Mouse (Mus musculus): ENCODE results near the gene E4f1. TPM values are rescaled to one million over a fixed set of nuclear protein-coding genes. Genes with fewer than 3 reads are reported as not detected.
"Not testable (repeated sequence)": the region's sequence is repeated elsewhere in the genome, so short reads cannot be mapped to it uniquely, and the experiment has no call there.

E4f1 gene
- polyA plus RNA-seq, 1 experiment = 89.5 TPM

DNA sequence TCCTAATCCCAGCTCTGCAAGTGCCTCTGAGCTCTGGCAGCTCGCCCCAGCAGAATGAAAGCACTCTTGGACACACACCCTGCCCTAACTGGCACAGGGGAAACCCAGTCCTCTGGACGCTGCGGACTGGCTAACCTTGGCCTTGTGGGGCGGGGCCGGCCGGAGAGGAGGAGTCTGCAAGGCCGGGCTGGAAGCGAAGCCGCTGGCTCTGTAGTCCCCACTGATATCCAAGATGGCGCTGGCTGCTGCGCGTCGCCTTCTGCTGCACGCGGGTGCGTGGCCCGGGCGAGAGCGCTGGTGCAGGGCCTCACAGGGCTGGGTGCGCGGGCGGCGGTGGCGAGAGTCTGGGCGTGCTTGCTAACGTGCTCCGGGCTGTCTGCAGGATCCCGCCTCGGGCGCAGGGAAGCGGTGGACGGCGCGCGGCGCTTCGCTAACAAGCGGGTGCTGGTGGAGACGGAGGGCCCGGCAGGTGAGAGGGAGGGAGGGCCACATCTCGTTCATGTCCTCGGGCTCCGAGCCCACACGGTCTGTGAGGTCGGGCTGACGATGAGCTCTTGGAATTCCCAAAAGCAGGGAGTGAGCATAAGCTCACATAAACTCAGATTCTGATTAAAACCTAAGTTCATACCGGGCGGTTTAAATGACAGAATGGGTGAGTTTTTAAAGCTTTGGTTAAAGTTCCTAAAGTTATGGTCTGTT, 43.5 kb downstream of the E4f1 start, which contains the start of gene Eci1:
Gene Eci1 (plus strand): TSS at position 171 of the 699 bp plus-strand sequence.
- DNase-seq (ENCODE audit: low read depth) = peak; percentile 97
- TF ChIP-seq CTCF (IDR thresholded peaks at IDR 0.05; ENCODE audit: borderline replicate concordance, extremely low read depth, insufficient read depth, insufficient read length) = no peak
- peak; percentile 73 for TF ChIP-seq POLR2A (IDR thresholded peaks at IDR 0.05; ENCODE audit: borderline replicate concordance, extremely low read depth, insufficient read depth, insufficient read length, poor library complexity, severe bottlenecking)

- DNase-seq (ENCODE audit: low read depth) = no peak
- no peak for TF ChIP-seq CTCF (IDR thresholded peaks at IDR 0.05; ENCODE audit: borderline replicate concordance, extremely low read depth, insufficient read depth, insufficient read length)
- TF ChIP-seq POLR2A (IDR thresholded peaks at IDR 0.05; ENCODE audit: borderline replicate concordance, extremely low read depth, insufficient read depth, insufficient read length, poor library complexity, severe bottlenecking) = no peak
Measured at GRCm38 (mm10) chr17:24425905-24426304, 44.2 kb downstream of the E4f1 start.

GRCm38 (mm10) chr17:24425326-24425725, 44.8 kb downstream of the E4f1 start:
- DNase-seq (ENCODE audit: low read depth) = not testable (repeated sequence)

- no peak for DNase-seq (ENCODE audit: low read depth)
- TF ChIP-seq POLR2A (IDR thresholded peaks at IDR 0.05; ENCODE audit: borderline replicate concordance, extremely low read depth, insufficient read depth, insufficient read length, poor library complexity, severe bottlenecking) (no peak), CTCF (IDR thresholded peaks at IDR 0.05; ENCODE audit: borderline replicate concordance, extremely low read depth, insufficient read depth, insufficient read length) (no peak)
Measured at GRCm38 (mm10) chr17:24424489-24424888, 45.6 kb downstream of the E4f1 start.

DNA sequence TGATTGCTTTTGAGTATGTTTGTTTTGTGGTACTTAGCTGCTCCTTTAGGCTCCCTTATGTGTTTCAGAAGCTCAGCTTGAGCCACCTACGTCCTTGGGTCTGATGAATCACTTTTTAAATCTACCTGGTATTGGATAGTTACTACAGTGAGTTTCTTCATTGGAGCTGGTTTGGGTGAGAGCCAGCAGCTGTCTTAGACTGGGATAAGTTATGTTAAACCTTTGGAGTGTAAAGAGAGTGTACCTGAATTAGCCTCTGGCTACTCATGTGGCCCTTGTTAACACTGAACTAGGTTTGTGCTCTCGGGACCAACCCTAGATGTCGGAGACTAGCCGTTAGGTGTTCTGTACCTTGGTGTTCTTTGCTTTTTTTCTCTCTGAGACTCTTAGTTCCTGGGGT, 47.0 kb downstream of the E4f1 start:
- no peak for DNase-seq (ENCODE audit: low read depth)
- no peak for TF ChIP-seq CTCF (IDR thresholded peaks at IDR 0.05; ENCODE audit: borderline replicate concordance, extremely low read depth, insufficient read depth, insufficient read length)
- no peak for TF ChIP-seq POLR2A (IDR thresholded peaks at IDR 0.05; ENCODE audit: borderline replicate concordance, extremely low read depth, insufficient read depth, insufficient read length, poor library complexity, severe bottlenecking)

- no peak for TF ChIP-seq POLR2A (IDR thresholded peaks at IDR 0.05; ENCODE audit: borderline replicate concordance, extremely low read depth, insufficient read depth, insufficient read length, poor library complexity, severe bottlenecking)
- no peak for TF ChIP-seq CTCF (IDR thresholded peaks at IDR 0.05; ENCODE audit: borderline replicate concordance, extremely low read depth, insufficient read depth, insufficient read length)
- DNase-seq (ENCODE audit: low read depth) = no peak
Measured at GRCm38 (mm10) chr17:24416051-24416652, 54.0 kb downstream of the E4f1 start.

GRCm38 (mm10) chr17:24415011-24415410, 55.1 kb downstream of the E4f1 start:
- TF ChIP-seq CTCF (IDR thresholded peaks at IDR 0.05; ENCODE audit: borderline replicate concordance, extremely low read depth, insufficient read depth, insufficient read length) = no peak
- DNase-seq (ENCODE audit: low read depth) = no peak

GRCm38 (mm10) chr17:24414230-24414976, 55.7 kb downstream of the E4f1 start, which contains the start of gene Rnps1:
Gene Rnps1, plus strand, starts transcription at chr17:24414565.
- peak; percentile 100 for DNase-seq (ENCODE audit: low read depth)
- TF ChIP-seq CTCF (IDR thresholded peaks at IDR 0.05; ENCODE audit: borderline replicate concordance, extremely low read depth, insufficient read depth, insufficient read length) (no peak), POLR2A (IDR thresholded peaks at IDR 0.05; ENCODE audit: borderline replicate concordance, extremely low read depth, insufficient read depth, insufficient read length, poor library complexity, severe bottlenecking) (peak; percentile 74; the same call in 1 of the 2 replicates)

DNA sequence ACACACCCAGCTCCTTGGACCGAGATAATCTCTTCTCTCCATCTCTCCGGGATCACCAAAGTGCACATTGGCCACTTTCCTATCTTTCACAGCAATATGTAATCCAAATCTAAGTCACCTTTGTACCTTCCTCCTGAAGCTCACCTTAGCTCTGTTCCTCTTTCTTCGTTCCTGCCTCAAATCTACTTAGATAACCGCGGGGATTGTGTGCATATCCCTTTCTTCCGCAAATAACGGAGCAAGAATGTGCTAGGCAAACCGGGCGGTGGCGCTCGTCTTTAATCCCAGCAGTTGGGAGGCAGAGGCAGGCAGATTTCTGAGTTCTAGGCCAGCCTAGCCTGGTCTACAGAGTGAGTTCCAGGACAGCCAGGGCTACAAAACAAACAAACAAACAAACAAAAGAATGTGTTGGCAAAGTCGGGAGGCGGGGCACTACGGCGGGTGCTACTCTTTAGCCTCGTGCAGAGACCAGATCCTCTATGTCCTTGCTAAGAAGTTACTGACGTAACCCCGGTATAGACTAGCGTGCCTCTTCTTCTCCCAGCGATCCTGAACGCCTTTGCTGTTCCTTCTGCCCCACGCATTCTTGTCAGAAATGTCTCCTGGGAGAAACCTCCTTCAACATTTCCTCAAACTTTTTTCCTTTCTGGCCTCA, 56.4 kb downstream of the E4f1 start:
- peak; percentile 16 for DNase-seq (ENCODE audit: low read depth)
- TF ChIP-seq CTCF (IDR thresholded peaks at IDR 0.05; ENCODE audit: borderline replicate concordance, extremely low read depth, insufficient read depth, insufficient read length) (no peak), POLR2A (IDR thresholded peaks at IDR 0.05; ENCODE audit: borderline replicate concordance, extremely low read depth, insufficient read depth, insufficient read length, poor library complexity, severe bottlenecking) (no peak)

- no peak for DNase-seq (ENCODE audit: low read depth)
- TF ChIP-seq CTCF (IDR thresholded peaks at IDR 0.05; ENCODE audit: borderline replicate concordance, extremely low read depth, insufficient read depth, insufficient read length) = no peak
- no peak for TF ChIP-seq POLR2A (IDR thresholded peaks at IDR 0.05; ENCODE audit: borderline replicate concordance, extremely low read depth, insufficient read depth, insufficient read length, poor library complexity, severe bottlenecking)
Measured at GRCm38 (mm10) chr17:24407116-24407803, 62.9 kb downstream of the E4f1 start.

- DNase-seq (ENCODE audit: low read depth) = no peak
- TF ChIP-seq CTCF (IDR thresholded peaks at IDR 0.05; ENCODE audit: borderline replicate concordance, extremely low read depth, insufficient read depth, insufficient read length) (no peak), POLR2A (IDR thresholded peaks at IDR 0.05; ENCODE audit: borderline replicate concordance, extremely low read depth, insufficient read depth, insufficient read length, poor library complexity, severe bottlenecking) (no peak)
Measured at GRCm38 (mm10) chr17:24402371-24402770, 67.7 kb downstream of the E4f1 start.

All from brain, embryonic 14.5 days (tissue).